Mouse (Mus musculus) thymus, adult 2 months (tissue): ENCODE results near the gene Rbm28. TPM values are rescaled to one million over a fixed set of nuclear protein-coding genes. Genes with fewer than 3 reads are reported as not detected.
A peak's percentile ranks its signal among the peaks of the same experiment; 100 is the strongest.

Source experiments
- DNase-seq: peaks from one replicate; pipeline ENCODE4 v3.0.0; 2021
- H3K27ac ChIP-seq: fragments of 200-500 bp; 2 replicates; pipeline ENCODE4 v1.5.1; 2012; ENCODE audit warnings: low read length, control low read depth; ENCODE audit not compliant: control insufficient read depth, insufficient read depth
- H3K27me3 ChIP-seq: fragments of 200-500 bp; 2 replicates; pipeline ENCODE4 v1.6.1; 2012; ENCODE audit warnings: mild to moderate bottlenecking, low read length, moderate library complexity, mixed read lengths; ENCODE audit not compliant: control insufficient read depth, insufficient read depth
- H3K36me3 ChIP-seq: fragments of 200-500 bp; 2 replicates; pipeline ENCODE4 v1.6.1; 2012; ENCODE audit warnings: mild to moderate bottlenecking, low read length, moderate library complexity; ENCODE audit not compliant: control insufficient read depth, insufficient read depth
- H3K4me1 ChIP-seq: fragments of 200-500 bp; replicated peaks from 2 replicates; pipeline ENCODE4 v1.6.1; 2012; ENCODE audit warnings: low read length; ENCODE audit not compliant: control insufficient read depth, insufficient read depth
- H3K4me3 ChIP-seq: fragments of 200-500 bp; 2 replicates; pipeline ENCODE4 v1.5.1; 2012; ENCODE audit warnings: mild to moderate bottlenecking, low read length, control low read depth, moderate library complexity; ENCODE audit not compliant: control insufficient read depth, insufficient read depth
- CTCF ChIP-seq: fragments of 200-500 bp; IDR thresholded peaks from 2 replicates; pipeline ENCODE4 v1.5.1; 2012; ENCODE audit warnings: mild to moderate bottlenecking, control low read depth, low read length, moderate library complexity, borderline replicate concordance; ENCODE audit not compliant: control insufficient read depth, poor library complexity, insufficient read depth; ENCODE audit errors: extremely low read depth
- POLR2A ChIP-seq: fragments of 200-500 bp; IDR thresholded peaks from 2 replicates; pipeline ENCODE4 v1.6.1; 2012; ENCODE audit warnings: mild to moderate bottlenecking, low read length, control low read depth, moderate library complexity; ENCODE audit not compliant: control insufficient read depth, poor library complexity, insufficient read depth; ENCODE audit errors: extremely low read depth
- WGBS: fragments of 180-500 bp; shearing (Covaris S2); methylation state at CpG from one replicate; pipeline ENCODE4 v1.1.7; 2018; 5-methylcytosine and 5-hydroxymethylcytosine counted together
- polyA plus RNA-seq: library from polyadenylated mRNA; depleted of rRNA; stranded (reverse); fragments of >200 nt; gene quantifications from 2 replicates; pipeline ENCODE4 v1.2.3, GENCODE M21; 2012; rRNA removed

The Rbm28 gene
- polyA plus RNA-seq: 9.9 and 13.0 TPM in 2 replicates

- Histone ChIP-seq H3K27ac (no peak within 1 kb of the TSS), H3K4me3 (peak within 1 kb of the TSS; percentile 73), H3K36me3 (peaks cover 4% of the 10 kb centered on the region), H3K27me3 (no peaks in the 10 kb centered on the region; the same call in 1 of the 2 replicates), H3K4me1 (peaks cover 3% of the 10 kb centered on the region)
- TF ChIP-seq POLR2A (peak; percentile 65; the same call in 1 of the 2 replicates), CTCF (no peak)
- DNase-seq: peak; percentile 90
- 6% methylated on average over 42 of the region's 42 CpGs for WGBS
These were observed at the start of gene Rbm28 for GRCm38 (mm10) chr6:29164314-29165244. TSS of gene Rbm28 (minus strand) at chr6:29165006.

- no peaks in the 10 kb centered on the region; the same call in 1 of the 2 replicates for H3K36me3 ChIP-seq
- H3K27ac ChIP-seq: peak overlapping the region; percentile 98
- H3K27me3 ChIP-seq: no peaks in the 10 kb centered on the region
- no peak for DNase-seq
- peaks cover 43% of the 10 kb centered on the region for H3K4me1 ChIP-seq
- 24% methylated on average over 1 of the region's 1 CpGs for WGBS
- no peak for TF ChIP-seq CTCF
- no peak for TF ChIP-seq POLR2A
- H3K4me3 ChIP-seq: peak overlapping the region; percentile 13
These were observed 49.4 kb upstream of the Rbm28 start for GRCm38 (mm10) chr6:29214245-29214644.

DNA sequence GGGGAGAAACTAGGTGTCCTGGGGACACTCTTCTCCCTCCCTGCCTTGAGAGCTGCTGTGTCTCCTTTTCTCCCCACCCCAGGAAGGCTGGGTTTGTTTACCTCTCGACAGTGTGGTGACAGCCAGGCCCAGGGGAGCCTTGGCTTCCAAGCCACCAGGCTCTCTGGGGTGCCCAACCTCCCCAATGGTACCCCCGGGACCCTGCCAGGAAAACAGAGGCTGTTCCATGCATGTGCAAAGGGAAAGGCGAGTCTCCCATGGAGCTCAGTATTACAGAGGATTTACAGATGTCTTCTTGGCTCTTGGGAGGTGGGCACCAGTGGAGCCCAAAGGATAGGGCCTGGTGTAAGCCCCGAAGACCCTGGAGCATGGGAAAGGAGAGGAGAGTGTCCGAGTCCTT, 48.6 kb upstream of the Rbm28 start:
- WGBS: 79% methylated on average over 5 of the region's 5 CpGs
- H3K4me1 ChIP-seq: peaks cover 43% of the 10 kb centered on the region

DNA sequence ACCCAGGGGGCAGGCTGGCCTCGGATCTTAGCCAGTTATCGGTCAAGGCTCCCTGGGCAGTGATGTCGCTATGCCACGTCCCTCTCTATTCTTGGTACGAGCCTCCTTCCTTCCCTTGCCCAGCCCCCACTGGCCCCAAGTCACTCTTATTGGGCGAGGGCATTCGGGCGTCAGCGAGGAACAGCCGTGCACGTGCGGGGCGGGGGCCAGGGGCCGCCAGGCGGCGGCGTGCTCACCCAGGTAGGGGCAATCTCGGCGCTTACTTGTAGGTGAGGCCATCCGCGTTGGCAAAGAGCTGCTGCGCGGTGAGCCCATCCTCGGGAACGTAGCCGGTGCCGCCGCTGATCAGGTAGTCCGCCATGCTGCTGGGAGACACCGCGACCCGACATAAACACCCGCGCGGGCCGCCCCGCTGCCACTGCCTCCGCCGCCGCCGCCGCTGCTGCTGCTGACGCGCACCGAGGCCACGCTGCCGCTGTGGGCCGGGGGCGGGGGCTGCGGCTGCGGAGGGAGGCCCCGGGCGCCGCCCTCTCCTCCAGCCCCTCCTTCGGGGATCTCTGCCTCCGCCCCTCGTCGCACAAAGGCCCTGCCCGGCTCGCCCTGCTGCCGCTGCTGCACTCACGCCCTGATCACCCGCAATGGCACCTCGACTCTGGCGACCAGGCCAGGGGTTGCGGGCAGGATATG, 47.1 kb upstream of the Rbm28 start:
- H3K4me1 ChIP-seq: peaks cover 43% of the 10 kb centered on the region
- DNase-seq: peak; percentile 87

More for the DNA sequence above, 48.6 kb upstream of the Rbm28 start:
- Histone ChIP-seq H3K27ac (peak overlapping the region; percentile 98), H3K27me3 (no peaks in the 10 kb centered on the region), H3K36me3 (peaks cover 3% of the 10 kb centered on the region; the same call in 1 of the 2 replicates), H3K4me3 (no peak overlapping the region)
- no peak for DNase-seq
- TF ChIP-seq CTCF: no peak
- TF ChIP-seq POLR2A: no peak

GRCm38 (mm10) chr6:29211146-29211545, 46.3 kb upstream of the Rbm28 start:
- Histone ChIP-seq H3K4me3 (peak overlapping the region; percentile 56), H3K36me3 (peaks cover 18% of the 10 kb centered on the region), H3K27ac (no peak overlapping the region), H3K4me1 (peaks cover 40% of the 10 kb centered on the region), H3K27me3 (no peaks in the 10 kb centered on the region)
- no peak for TF ChIP-seq POLR2A
- TF ChIP-seq CTCF: no peak
- DNase-seq: no peak
- WGBS: 12% methylated on average over 7 of the region's 7 CpGs

More for the DNA sequence above, 47.1 kb upstream of the Rbm28 start:
- TF ChIP-seq POLR2A (peak; percentile 74), CTCF (0 out of 2 replicates have a peak, but pooled peaks have one; percentile 40)
- Histone ChIP-seq H3K36me3 (peaks cover 10% of the 10 kb centered on the region), H3K4me3 (peak overlapping the region; percentile 56), H3K27ac (peak overlapping the region; percentile 60; the same call in 1 of the 2 replicates), H3K27me3 (no peaks in the 10 kb centered on the region)
- under 1% methylated on average over 65 of the region's 66 CpGs for WGBS

GRCm38 (mm10) chr6:29210231-29210936, 45.6 kb upstream of the Rbm28 start:
- peaks cover 40% of the 10 kb centered on the region for H3K4me1 ChIP-seq
- no peak for TF ChIP-seq CTCF
- no peak for TF ChIP-seq POLR2A
- no peak overlapping the region for H3K27ac ChIP-seq
- no peak for DNase-seq
- 72% methylated on average over 9 of the region's 9 CpGs for WGBS
- H3K36me3 ChIP-seq: peaks cover 25% of the 10 kb centered on the region
- H3K4me3 ChIP-seq: no peak overlapping the region
- H3K27me3 ChIP-seq: no peaks in the 10 kb centered on the region
